Mouse (Mus musculus) spleen, adult 2 months (tissue): ENCODE measurements around the gene Mink1.

ENCODE experiments used
- CTCF ChIP-seq: fragments of 200-500 bp; IDR thresholded peaks from 2 replicates; pipeline ENCODE4 v1.5.1; 2011; ENCODE audit warnings: mild to moderate bottlenecking, inconsistent platforms; ENCODE audit not compliant: insufficient read depth, insufficient read length, insufficient replicate concordance; ENCODE audit errors: extremely low read depth
- POLR2A ChIP-seq: fragments of 200-500 bp; IDR thresholded peaks from 2 replicates; pipeline ENCODE4 v1.6.1; 2011; ENCODE audit warnings: low read depth, low read length, inconsistent platforms

GRCm38 (mm10) chr11:70563470-70564275 is 992 bp downstream of the Mink1 start:
- TF ChIP-seq POLR2A (no peak), CTCF (no peak)
